9 mouse cellular contexts compared by ENCODE assay signal in genomic region chr6:37732385-37732784, GRCm38 (mm10).
A peak's percentile ranks its signal among the peaks of the same experiment; 100 is the strongest.
DNase-seq lines count a peak whose midpoint lies in the region; ATAC-seq and TF ChIP-seq lines count a peak whose summit lies in the region.
"Had no signal": no experiment of that assay in that cellular context is flagged by ENCODE, and none has a peak within 500 bp of the region (broad histone marks: within the 10 kb centered on the region; RNA-seq: fewer than 3 reads in every experiment).

No protein-coding gene starts in this region.

- peak; percentile 62; the same call in 1 of the 2 replicates for ATAC-seq in frontal cortex, adult (ENCODE audit: low TSS enrichment)
- ATAC-seq in lung, embryonic 14.5 days (ENCODE audit: insufficient read depth): peak; percentile 77

- no peak overlapping the region for H3K4me3 ChIP-seq in lung, embryonic 14.5 days (ENCODE audit: low read depth, low read length)
- H3K4me3 ChIP-seq: embryonic facial prominence, embryonic 13.5 days had no signal

- no peaks in the 10 kb centered on the region for H3K9me3 ChIP-seq in lung, embryonic 14.5 days (ENCODE audit: low read depth, low read length)

- no peak overlapping the region for H3K9ac ChIP-seq in lung, embryonic 14.5 days
- H3K9ac ChIP-seq: embryonic facial prominence, embryonic 13.5 days had no signal

- WGBS in lung, embryonic 14.5 days: 22% methylated on average over 10 of the region's 10 CpGs

- H3K36me3 ChIP-seq in lung, embryonic 14.5 days (ENCODE audit: insufficient read depth): no peaks in the 10 kb centered on the region
- H3K36me3 ChIP-seq: embryonic facial prominence, embryonic 13.5 days had no signal

- H3K4me2 ChIP-seq in lung, embryonic 14.5 days: no peak overlapping the region
- H3K4me2 ChIP-seq: embryonic facial prominence, embryonic 13.5 days had no signal

- peak; percentile 76 to 84 for DNase-seq in CD8-positive naive resting alpha-beta T cell, adult 2 months (ENCODE audit: low read depth in 2 of 2, low spot score in 2 of 2)
- DNase-seq in adrenal gland, postnatal 36 days: peak; percentile 86 to 88
- peak; percentile 77 for DNase-seq in heart, postnatal 36 days
- DNase-seq in layer of hippocampus, adult 8-10 months (ENCODE audit: low spot score in 2 of 2): peak; percentile 34 to 41
- peak; percentile 97 for DNase-seq in lung, embryonic 14.5 days
- DNase-seq in ovary, postnatal 36 days (ENCODE audit: low spot score): peak; percentile 26
- DNase-seq in thymus, postnatal 36 days: peak; percentile 58 to 59

- no peaks in the 10 kb centered on the region for H3K4me1 ChIP-seq in lung, embryonic 14.5 days (ENCODE audit: insufficient read depth)
- H3K4me1 ChIP-seq: embryonic facial prominence, embryonic 13.5 days had no signal

- no peak for TF ChIP-seq CTCF in lung, embryonic 14.5 days (IDR thresholded peaks at IDR 0.05; ENCODE audit: low read depth)

- H3K27ac ChIP-seq in lung, embryonic 14.5 days (ENCODE audit: low read depth): 0 out of 2 replicates have a peak overlapping the region, but pooled peaks have one; percentile 36
- H3K27ac ChIP-seq: embryonic facial prominence, embryonic 13.5 days had no signal

- no peaks in the 10 kb centered on the region for H3K27me3 ChIP-seq in lung, embryonic 14.5 days (ENCODE audit: insufficient read depth, low read length)
- H3K27me3 ChIP-seq: embryonic facial prominence, embryonic 13.5 days had no signal

- intact Hi-C loops in heart, postnatal 36 days (cut with DNase I): loop anchor here (5.0 kb wide), 2 partner anchors 135 to 140 kb away; no protein-coding TSS in a partner anchor

Comparison
In these comparisons a context has a peak if more than half of its experiments do, and no peak if none do; other contexts are left out.
1. DNase-seq: peak in every context shown above with its lines; median percentile 97 in lung, embryonic 14.5 days; 87 in adrenal gland, postnatal 36 days; 80 in CD8-positive naive resting alpha-beta T cell, adult 2 months; 77 in heart, postnatal 36 days; 58 in thymus, postnatal 36 days; 38 in layer of hippocampus, adult 8-10 months; 26 in ovary, postnatal 36 days.